Mouse (Mus musculus) hindbrain, embryonic 13.5 days (tissue): Measurements from ENCODE around the gene Ap5z1. TPM values are rescaled to one million over a fixed set of nuclear protein-coding genes. Genes with fewer than 3 reads are reported as not detected.

Experiments
- ATAC-seq: fragments of 200-750 bp; cut with Nextera tagmentation; 2 replicates; pipeline ENCODE4 v1.8.0; 2017; ENCODE audit warnings: moderate TSS enrichment; ENCODE audit not compliant: low FRiP score
- H3K27ac ChIP-seq: fragments of 300-500 bp; sonication (generic); 2 replicates; pipeline ENCODE4 v1.5.1; 2015; ENCODE audit warnings: inconsistent platforms, mild to moderate bottlenecking, moderate library complexity
- H3K27me3 ChIP-seq: fragments of 300-500 bp; sonication (generic); 2 replicates; pipeline ENCODE4 v1.6.1; 2015; ENCODE audit warnings: mild to moderate bottlenecking, inconsistent platforms
- H3K36me3 ChIP-seq: fragments of 300-500 bp; sonication (generic); 2 replicates; pipeline ENCODE4 v1.6.1; 2015; ENCODE audit warnings: mild to moderate bottlenecking, inconsistent platforms
- H3K4me1 ChIP-seq: fragments of 300-500 bp; sonication (generic); replicated peaks from 2 replicates; pipeline ENCODE4 v1.6.1; 2015; ENCODE audit warnings: inconsistent platforms
- H3K4me2 ChIP-seq: fragments of 300-500 bp; sonication (generic); 2 replicates; pipeline ENCODE4 v1.6.1; 2015; ENCODE audit warnings: inconsistent platforms, mild to moderate bottlenecking, moderate library complexity
- H3K4me3 ChIP-seq: fragments of 300-500 bp; sonication (generic); 2 replicates; pipeline ENCODE4 v1.5.1; 2015; ENCODE audit warnings: mild to moderate bottlenecking, inconsistent platforms
- H3K9ac ChIP-seq: fragments of 300-500 bp; sonication (generic); 2 replicates; pipeline ENCODE4 v1.6.1; 2015; ENCODE audit warnings: mild to moderate bottlenecking, inconsistent platforms
- H3K9me3 ChIP-seq: fragments of 300-500 bp; sonication (generic); 2 replicates; pipeline ENCODE4 v1.6.1; 2016; ENCODE audit warnings: inconsistent platforms
- WGBS: fragments of 180-500 bp; shearing (Covaris S2); methylation state at CpG from one replicate; pipeline ENCODE4 v1.1.7; 2015; 5-methylcytosine and 5-hydroxymethylcytosine counted together
- polyA plus RNA-seq: library from polyadenylated mRNA; unstranded; fragments of >200 nt; fragmentation: Nextera tagmentation; extraction: Ambion mirVana; gene quantifications from 2 replicates; pipeline ENCODE4 v1.2.1, GENCODE M21; 2015

The Ap5z1 gene
- polyA plus RNA-seq, 1 experiment from 2014 or later, result 12.8 TPM

DNA sequence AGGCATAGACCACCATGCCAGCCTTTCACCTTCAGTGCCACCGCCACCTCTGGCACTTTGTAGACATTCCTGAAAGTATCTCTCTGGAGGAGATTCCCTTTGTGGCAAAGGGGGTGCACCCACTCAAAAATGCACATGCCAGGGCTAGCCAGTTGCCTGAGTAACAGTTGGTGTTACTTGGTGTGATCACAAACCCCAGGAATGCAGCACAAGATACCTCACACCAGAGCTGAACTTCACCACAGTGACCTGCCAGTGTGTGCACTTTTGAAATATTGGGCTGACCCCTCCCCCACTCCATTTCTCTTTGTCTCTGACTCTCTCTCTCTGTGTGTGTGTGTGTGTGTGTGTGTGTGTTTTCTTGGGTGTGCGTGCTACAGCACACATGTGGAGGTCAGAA, 37.3 kb upstream of the Ap5z1 start:
- no peak overlapping the region for H3K4me2 ChIP-seq
- 0 out of 2 replicates have a peak overlapping the region, but pooled peaks have one; percentile 23 for H3K27ac ChIP-seq
- peaks cover 57% of the 10 kb centered on the region for H3K4me1 ChIP-seq

DNA sequence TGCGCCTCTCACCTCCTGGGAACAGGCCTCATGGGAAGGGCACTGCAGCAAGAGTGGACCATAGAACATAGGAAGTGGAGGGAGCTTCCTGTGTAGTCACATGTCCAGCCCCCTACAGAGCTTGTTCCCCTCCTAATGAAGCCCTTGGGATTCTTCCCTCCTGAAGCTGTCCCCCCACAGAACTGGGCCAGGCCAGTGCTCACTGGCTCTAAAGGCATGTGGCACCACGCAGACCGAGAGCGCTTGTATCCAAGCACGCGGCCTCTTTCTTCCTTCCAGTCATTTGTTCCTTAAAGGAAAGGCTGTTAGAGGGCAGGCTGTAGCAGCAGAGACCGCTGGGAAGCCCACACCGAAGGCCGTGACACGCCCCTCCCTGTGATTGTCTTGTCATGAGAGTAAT, 35.9 kb upstream of the Ap5z1 start:
- Histone ChIP-seq H3K27me3 (no peaks in the 10 kb centered on the region), H3K4me2 (no peak overlapping the region), H3K9me3 (no peaks in the 10 kb centered on the region), H3K4me3 (no peak overlapping the region), H3K4me1 (peaks cover 61% of the 10 kb centered on the region), H3K9ac (no peak overlapping the region), H3K27ac (no peak overlapping the region; the same call in 1 of the 2 replicates), H3K36me3 (peaks cover 5% of the 10 kb centered on the region; the same call in 1 of the 2 replicates)
- ATAC-seq, result no peak
- WGBS, result 49% methylated on average over 10 of the region's 10 CpGs

More for the DNA sequence above, 37.3 kb upstream of the Ap5z1 start:
- 78% methylated on average over 2 of the region's 2 CpGs for WGBS
- H3K4me3 ChIP-seq, result no peak overlapping the region
- no peak for ATAC-seq
- peaks cover 8% of the 10 kb centered on the region; the same call in 1 of the 2 replicates for H3K36me3 ChIP-seq
- no peaks in the 10 kb centered on the region for H3K9me3 ChIP-seq
- no peaks in the 10 kb centered on the region for H3K27me3 ChIP-seq
- H3K9ac ChIP-seq, result no peak overlapping the region

DNA sequence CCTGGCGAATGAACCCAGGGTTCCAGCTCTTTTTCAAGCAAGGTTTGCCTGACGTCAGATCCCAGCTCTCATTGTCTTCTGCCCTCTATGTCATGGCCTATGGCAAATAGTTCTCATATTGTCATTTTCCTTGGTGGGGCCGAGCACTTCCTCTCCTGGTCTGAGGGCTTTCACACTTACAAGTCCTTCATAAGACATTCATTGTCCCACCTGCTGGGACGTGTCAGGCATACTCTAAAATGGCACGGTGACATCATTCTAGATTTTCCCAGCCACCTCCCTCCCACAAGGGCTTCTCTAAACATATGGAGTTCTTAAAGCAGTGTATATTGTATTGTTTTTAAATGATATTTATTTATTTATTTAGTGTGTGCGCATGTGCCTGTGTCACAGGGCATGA, 35.1 kb upstream of the Ap5z1 start:
- no peak overlapping the region for H3K27ac ChIP-seq
- no peaks in the 10 kb centered on the region for H3K27me3 ChIP-seq
- no peak overlapping the region for H3K4me2 ChIP-seq
- no peak for ATAC-seq
- H3K36me3 ChIP-seq, result peaks cover 5% of the 10 kb centered on the region; the same call in 1 of the 2 replicates
- H3K9ac ChIP-seq, result no peak overlapping the region
- 72% methylated on average over 6 of the region's 6 CpGs for WGBS
- H3K9me3 ChIP-seq, result no peaks in the 10 kb centered on the region
- no peak overlapping the region for H3K4me3 ChIP-seq
- H3K4me1 ChIP-seq, result peaks cover 63% of the 10 kb centered on the region

DNA sequence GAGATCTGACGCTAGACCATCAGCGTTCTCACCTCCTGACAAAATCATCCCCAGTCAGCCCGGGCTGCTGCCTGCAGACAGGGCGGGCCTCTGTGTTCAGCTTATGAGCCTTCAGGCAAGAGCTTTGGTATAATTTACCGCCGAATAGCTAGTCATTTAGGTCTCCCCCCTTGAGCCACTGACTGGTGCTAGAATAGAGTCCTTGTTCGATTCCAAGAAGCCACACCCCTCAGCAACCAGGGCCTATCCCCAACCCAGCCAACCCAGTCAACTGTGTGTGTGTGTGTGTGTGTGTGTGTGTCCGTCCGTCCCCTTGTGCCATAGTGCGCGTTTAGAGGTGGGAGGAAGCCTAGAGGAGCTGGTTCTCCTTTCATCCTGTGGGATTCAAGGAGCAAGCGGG, 32.7 kb upstream of the Ap5z1 start:
- H3K9ac ChIP-seq, result no peak overlapping the region
- H3K36me3 ChIP-seq, result peaks cover 16% of the 10 kb centered on the region
- H3K4me3 ChIP-seq, result no peak overlapping the region
- no peaks in the 10 kb centered on the region for H3K27me3 ChIP-seq
- ATAC-seq, result no peak
- H3K4me1 ChIP-seq, result peaks cover 47% of the 10 kb centered on the region
- WGBS, result 79% methylated on average over 12 of the region's 12 CpGs
- no peak overlapping the region for H3K4me2 ChIP-seq
- H3K27ac ChIP-seq, result no peak overlapping the region
- no peaks in the 10 kb centered on the region for H3K9me3 ChIP-seq

DNA sequence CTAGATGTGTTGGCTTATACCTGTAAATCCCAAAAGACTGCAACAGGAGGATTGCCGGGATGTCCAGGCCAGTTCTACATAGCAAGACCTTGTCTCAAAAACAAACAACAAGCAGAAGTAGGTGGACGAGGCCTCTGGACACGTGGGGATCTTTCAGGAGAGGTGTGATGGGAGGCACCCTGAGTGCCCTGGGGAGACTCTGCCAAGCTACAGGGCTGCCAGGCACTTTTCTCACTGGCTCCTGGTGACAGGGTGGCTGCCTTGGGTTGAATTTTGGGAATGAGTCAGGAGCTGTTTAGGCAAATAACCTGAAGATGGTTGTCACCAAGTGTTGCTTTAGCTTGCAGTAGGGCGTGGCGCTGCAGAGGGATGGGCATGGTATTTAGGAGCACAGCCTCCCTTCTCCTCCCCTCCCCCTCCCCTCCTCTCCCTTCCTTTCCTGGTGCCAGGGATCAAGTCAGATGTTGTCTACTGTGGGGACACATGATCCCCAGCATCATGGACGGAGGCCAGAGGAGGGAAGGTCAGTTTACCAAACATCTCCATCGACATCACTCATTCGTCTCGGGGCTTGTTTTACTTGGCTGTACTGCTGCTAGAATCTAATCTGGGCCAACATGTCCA, 31.8 kb upstream of the Ap5z1 start:
- Histone ChIP-seq H3K4me2 (no peak overlapping the region), H3K27ac (no peak overlapping the region), H3K4me3 (no peak overlapping the region), H3K27me3 (no peaks in the 10 kb centered on the region), H3K36me3 (peaks cover 22% of the 10 kb centered on the region), H3K9ac (no peak overlapping the region), H3K9me3 (no peaks in the 10 kb centered on the region), H3K4me1 (peaks cover 47% of the 10 kb centered on the region)
- WGBS, result 80% methylated on average over 9 of the region's 9 CpGs
- ATAC-seq, result no peak

DNA sequence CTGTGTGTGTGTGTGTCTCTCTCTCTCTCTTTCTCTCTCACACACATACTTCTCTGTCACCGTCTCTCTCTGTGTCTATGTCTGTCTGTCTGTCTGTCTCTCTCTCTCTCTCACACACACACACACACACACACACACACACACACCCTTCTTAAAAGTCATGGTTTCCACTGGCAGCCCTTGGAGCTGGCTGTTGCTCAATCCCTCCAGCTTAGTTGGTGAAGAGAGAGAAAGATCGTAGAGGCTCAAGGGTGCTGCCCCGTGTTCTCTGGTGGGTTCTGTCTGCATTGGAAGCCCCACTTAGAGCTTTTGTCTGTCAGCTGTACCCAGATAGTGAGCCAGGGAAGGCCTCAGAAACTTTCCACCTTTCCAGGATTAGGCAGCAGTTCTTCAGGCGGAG, 31.0 kb upstream of the Ap5z1 start:
- Histone ChIP-seq H3K36me3 (peaks cover 23% of the 10 kb centered on the region), H3K9ac (no peak overlapping the region), H3K4me2 (no peak overlapping the region), H3K27me3 (no peaks in the 10 kb centered on the region), H3K9me3 (no peaks in the 10 kb centered on the region), H3K27ac (no peak overlapping the region), H3K4me1 (peaks cover 43% of the 10 kb centered on the region), H3K4me3 (no peak overlapping the region)
- ATAC-seq, result no peak
- WGBS, result 91% methylated on average over 4 of the region's 4 CpGs

DNA sequence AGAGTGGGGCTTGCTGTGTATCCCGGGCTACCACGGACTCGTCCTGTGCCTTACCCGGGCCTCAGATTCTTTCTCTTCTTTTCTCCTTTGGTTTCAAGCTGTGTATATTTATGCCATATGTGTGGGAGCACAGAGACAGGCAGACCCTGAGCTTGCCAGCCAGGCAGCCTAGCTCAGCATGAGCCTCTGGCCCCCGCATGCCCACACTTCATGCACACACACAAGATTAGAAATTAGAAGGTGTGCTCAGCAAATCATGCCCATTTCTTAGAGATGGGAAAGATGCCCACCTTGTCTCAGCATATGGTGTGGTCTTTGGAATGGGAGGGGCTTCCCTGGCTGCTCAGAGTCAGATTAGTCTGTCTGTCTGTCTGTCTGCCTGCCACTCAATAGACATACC, 29.7 kb upstream of the Ap5z1 start:
- Histone ChIP-seq H3K36me3 (peaks cover 34% of the 10 kb centered on the region), H3K4me2 (no peak overlapping the region), H3K9ac (0 out of 2 replicates have a peak overlapping the region, but pooled peaks have one; percentile 19), H3K4me3 (no peak overlapping the region), H3K27ac (no peak overlapping the region), H3K27me3 (no peaks in the 10 kb centered on the region), H3K4me1 (peaks cover 42% of the 10 kb centered on the region), H3K9me3 (no peaks in the 10 kb centered on the region)
- no peak for ATAC-seq
- WGBS, result 72% methylated on average over 5 of the region's 5 CpGs

DNA sequence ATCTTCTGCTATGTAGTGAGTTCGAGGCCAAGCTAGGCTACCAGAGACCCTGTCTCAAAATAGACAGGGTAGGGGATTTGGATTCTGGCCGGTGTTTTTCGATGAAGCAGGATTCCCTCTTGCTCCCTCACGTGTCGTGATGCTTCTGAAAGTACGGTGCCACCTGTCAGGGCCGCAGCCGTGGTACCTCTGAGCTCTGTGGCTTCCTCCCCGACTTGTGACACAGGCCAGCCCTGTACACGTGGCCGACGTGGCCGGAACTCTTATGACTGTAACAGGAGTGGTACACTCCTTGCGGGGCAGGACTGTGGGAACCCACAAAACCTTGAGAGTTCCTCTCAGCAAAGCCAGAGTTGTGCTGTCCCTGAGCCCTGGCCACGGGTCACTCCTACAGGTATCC, 28.0 kb upstream of the Ap5z1 start:
- no peaks in the 10 kb centered on the region for H3K27me3 ChIP-seq
- H3K4me1 ChIP-seq, result peaks cover 51% of the 10 kb centered on the region
- H3K36me3 ChIP-seq, result peaks cover 34% of the 10 kb centered on the region
- H3K27ac ChIP-seq, result no peak overlapping the region
- H3K4me3 ChIP-seq, result no peak overlapping the region
- no peak for ATAC-seq
- H3K9me3 ChIP-seq, result no peaks in the 10 kb centered on the region
- H3K9ac ChIP-seq, result no peak overlapping the region
- no peak overlapping the region for H3K4me2 ChIP-seq
- WGBS, result 97% methylated on average over 15 of the region's 15 CpGs

DNA sequence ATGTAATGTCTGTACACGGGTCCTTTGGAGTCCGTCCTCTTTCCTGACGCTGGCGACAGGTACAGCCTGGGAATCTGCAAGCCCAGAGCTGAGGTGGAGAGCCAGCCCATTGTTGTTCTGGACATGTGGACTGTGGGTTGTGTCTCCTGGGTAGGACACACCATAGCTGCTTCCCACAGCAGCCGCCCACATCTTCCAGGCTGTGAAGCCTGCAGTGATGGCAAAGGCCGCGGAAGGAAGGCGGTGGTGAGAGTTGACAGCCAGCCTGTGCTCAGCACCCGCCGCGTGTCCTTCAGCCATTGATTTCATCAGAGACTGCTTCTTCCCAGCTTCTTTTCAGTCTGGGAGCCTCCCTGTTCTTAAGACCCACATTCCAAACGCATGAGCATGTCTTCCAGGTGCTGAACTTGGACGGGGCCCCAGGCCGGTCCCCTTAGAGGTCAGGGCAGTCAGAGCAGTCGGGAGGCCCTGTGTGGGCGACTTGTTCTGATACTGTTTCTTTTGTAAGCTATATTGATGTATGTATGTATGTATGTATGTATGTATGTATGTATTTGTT, 25.3 kb upstream of the Ap5z1 start:
- H3K36me3 ChIP-seq, result peaks cover 34% of the 10 kb centered on the region
- no peak overlapping the region for H3K4me2 ChIP-seq
- peaks cover 54% of the 10 kb centered on the region for H3K4me1 ChIP-seq
- no peak for ATAC-seq
- no peak overlapping the region for H3K4me3 ChIP-seq
- no peaks in the 10 kb centered on the region for H3K9me3 ChIP-seq
- 84% methylated on average over 16 of the region's 16 CpGs for WGBS
- no peak overlapping the region for H3K9ac ChIP-seq
- H3K27ac ChIP-seq, result no peak overlapping the region
- no peaks in the 10 kb centered on the region for H3K27me3 ChIP-seq

DNA sequence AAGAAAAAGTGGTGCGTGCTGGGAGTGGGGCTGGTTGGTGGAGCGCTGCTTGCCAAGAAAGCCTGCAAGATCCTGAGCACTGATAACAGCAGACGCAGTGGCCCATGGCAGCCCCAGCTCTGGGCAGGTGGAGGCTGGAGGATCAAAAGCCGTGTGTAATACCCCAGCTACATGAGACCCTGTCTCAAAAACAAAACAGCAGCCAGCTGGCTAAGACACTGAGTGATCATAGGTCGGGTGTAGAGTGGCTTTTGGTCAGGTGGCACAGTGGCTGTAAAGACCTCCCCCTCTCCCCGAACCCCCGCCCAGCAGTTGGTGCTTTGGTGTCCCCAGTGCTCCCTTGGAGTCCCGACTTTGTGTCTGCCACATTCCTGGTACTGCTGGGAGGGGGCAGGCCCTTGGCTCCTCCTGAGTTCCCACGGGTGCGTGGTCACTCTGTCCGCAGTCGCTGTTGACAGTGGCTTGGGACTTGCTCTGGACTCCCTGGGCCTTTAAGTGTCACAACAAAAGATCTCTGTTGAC, 23.8 kb upstream of the Ap5z1 start:
- ATAC-seq, result peak; percentile 74
- peak overlapping the region; percentile 84 for H3K27ac ChIP-seq
- peaks cover 60% of the 10 kb centered on the region for H3K4me1 ChIP-seq

DNA sequence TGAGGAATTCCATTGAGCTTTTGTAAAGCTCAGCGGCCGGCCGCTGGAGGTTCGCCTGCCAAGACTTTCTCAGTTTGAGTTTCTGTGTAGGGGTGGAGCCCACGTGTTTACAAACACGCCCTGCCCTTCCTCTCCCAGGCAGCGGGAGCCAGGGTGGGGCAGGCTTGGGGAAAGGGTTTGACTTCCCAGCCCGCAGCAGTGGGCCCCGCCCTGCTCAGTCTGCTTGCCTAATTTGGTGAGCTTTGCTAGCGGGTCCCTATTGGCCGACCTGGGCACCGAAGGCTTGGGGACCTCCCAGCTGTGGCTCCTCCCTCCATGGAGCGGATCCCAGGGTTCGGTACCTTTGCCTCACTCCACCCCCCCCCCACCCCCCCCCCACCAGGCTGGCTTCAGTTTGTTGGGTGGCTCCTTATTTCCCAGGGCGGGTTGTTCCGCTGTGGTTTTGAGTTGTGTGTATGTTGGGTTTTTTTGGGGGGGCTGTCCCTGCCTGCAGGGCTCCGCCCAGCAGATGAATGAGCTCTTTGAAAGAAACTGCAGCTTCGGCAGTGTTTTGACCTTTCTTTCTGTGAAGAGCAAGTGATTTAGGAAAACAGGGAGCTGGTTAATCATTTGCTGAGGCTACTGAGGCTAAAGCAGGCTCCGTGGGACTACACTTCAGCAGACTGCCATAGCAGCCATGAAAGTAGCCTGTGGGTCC, 23.1 kb upstream of the Ap5z1 start:
- peaks cover 25% of the 10 kb centered on the region for H3K36me3 ChIP-seq
- 1% methylated on average over 18 of the region's 19 CpGs for WGBS
- no peaks in the 10 kb centered on the region for H3K9me3 ChIP-seq
- H3K9ac ChIP-seq, result peak overlapping the region; percentile 46
- H3K4me1 ChIP-seq, result peaks cover 66% of the 10 kb centered on the region
- ATAC-seq, result peak; percentile 88
- H3K4me3 ChIP-seq, result peak overlapping the region; percentile 20
- peak overlapping the region; percentile 49 for H3K4me2 ChIP-seq
- peak overlapping the region; percentile 84 for H3K27ac ChIP-seq
- H3K27me3 ChIP-seq, result no peaks in the 10 kb centered on the region

More for the DNA sequence above, 23.8 kb upstream of the Ap5z1 start:
- H3K9ac ChIP-seq, result peak overlapping the region; percentile 56
- peaks cover 31% of the 10 kb centered on the region for H3K36me3 ChIP-seq
- no peaks in the 10 kb centered on the region for H3K9me3 ChIP-seq
- H3K27me3 ChIP-seq, result no peaks in the 10 kb centered on the region
- peak overlapping the region; percentile 49 for H3K4me2 ChIP-seq
- 2% methylated on average over 12 of the region's 12 CpGs for WGBS
- H3K4me3 ChIP-seq, result peak overlapping the region; percentile 20

DNA sequence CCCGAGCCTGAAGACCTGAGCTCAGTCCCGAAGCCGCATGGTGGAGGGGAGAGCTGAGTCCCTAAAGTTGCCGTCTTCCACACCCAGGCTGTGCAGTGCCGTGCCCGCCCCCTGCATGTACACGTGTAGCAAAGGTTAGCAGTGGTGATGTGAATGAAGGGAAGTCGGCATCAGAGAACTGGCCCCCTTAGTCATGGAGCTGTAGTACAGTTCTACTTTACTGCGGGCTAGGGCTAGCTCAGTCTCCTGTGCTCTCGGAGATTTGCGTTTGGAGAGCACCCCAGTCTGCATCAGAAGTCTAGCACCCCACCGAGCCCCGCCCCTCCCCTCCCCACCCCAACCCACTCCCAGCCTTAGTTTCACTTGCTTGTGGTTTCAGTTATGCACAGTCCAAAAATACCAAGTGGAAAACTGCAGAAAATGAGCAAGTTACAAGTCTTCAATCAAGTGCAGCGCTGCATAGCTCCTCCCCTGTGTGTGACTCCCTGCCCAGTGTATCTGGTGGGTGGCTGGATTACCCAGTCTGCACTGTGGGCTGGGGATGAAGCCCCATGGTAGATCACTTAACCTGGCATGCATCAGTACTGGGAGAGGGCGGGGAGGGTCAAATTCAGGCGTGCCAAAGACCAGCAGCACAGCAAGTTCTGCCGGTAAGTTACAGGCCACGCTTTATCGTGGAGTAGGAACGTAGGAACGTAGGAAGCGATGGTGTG, 22.3 kb upstream of the Ap5z1 start:
- 53% methylated on average over 22 of the region's 22 CpGs for WGBS
- Histone ChIP-seq H3K4me2 (peak overlapping the region; percentile 49), H3K36me3 (peaks cover 16% of the 10 kb centered on the region), H3K9ac (peak overlapping the region; percentile 46; the same call in 1 of the 2 replicates), H3K9me3 (no peaks in the 10 kb centered on the region), H3K27ac (peak overlapping the region; percentile 84), H3K4me3 (0 out of 2 replicates have a peak overlapping the region, but pooled peaks have one; percentile 20), H3K27me3 (no peaks in the 10 kb centered on the region), H3K4me1 (peaks cover 73% of the 10 kb centered on the region)
- ATAC-seq, result no peak
